Mouse (Mus musculus) CH12.LX (cell line): ENCODE measurements at regions not wholly inside any gene's neighbourhood (a gene's known extent, or its start where the extent isn't known, plus 50 kb on each side); places are given as distances from the start of the nearest gene placed in this dataset.

ENCODE experiments used
- CHD1 ChIP-seq: IDR thresholded peaks from 2 replicates; pipeline ENCODE4 v1.6.1; 2012; ENCODE audit warnings: low read depth, low read length, improper control_type of control experiment, inconsistent platforms
- CHD2 ChIP-seq: IDR thresholded peaks from 2 replicates; pipeline ENCODE4 v1.6.1; 2011; ENCODE audit warnings: low read length, improper control_type of control experiment
- CTCF ChIP-seq, 2 experiments: IDR thresholded peaks in 1 of 2; conservative IDR thresholded peaks in 1 of 2; 2 replicates each; pipeline ENCODE4 v1.5.1; 2011 to 2012; ENCODE audit warnings: low read depth in 2 of 2, low read length in 2 of 2, improper control_type of control experiment in 1 of 2, inconsistent platforms in 1 of 2, mild to moderate bottlenecking in 1 of 2, moderate library complexity in 1 of 2
- EP300 ChIP-seq: IDR thresholded peaks from 2 replicates; pipeline ENCODE4 v1.6.1; 2011; ENCODE audit warnings: low read length, improper control_type of control experiment
- HCFC1 ChIP-seq: IDR thresholded peaks from 2 replicates; pipeline ENCODE4 v1.6.1; 2012; ENCODE audit warnings: low read depth, mild to moderate bottlenecking, inconsistent platforms, low read length, improper control_type of control experiment
- KAT2A ChIP-seq: IDR thresholded peaks from 2 replicates; pipeline ENCODE4 v1.6.1; 2012; ENCODE audit warnings: low read length, improper control_type of control experiment, inconsistent platforms; ENCODE audit not compliant: insufficient replicate concordance
- MAFK ChIP-seq: IDR thresholded peaks from 2 replicates; pipeline ENCODE4 v1.6.1; 2011; ENCODE audit warnings: low read length, improper control_type of control experiment; ENCODE audit not compliant: insufficient replicate concordance
- MAZ ChIP-seq: IDR thresholded peaks from 2 replicates; pipeline ENCODE4 v1.6.1; 2012; ENCODE audit warnings: low read depth, mild to moderate bottlenecking, inconsistent platforms, low read length, improper control_type of control experiment, moderate library complexity
- MEF2A ChIP-seq: IDR thresholded peaks from 2 replicates; pipeline ENCODE4 v1.6.1; 2014; ENCODE audit warnings: low read depth, mild to moderate bottlenecking, inconsistent platforms, low read length, improper control_type of control experiment, borderline replicate concordance
- NRF1 ChIP-seq: IDR thresholded peaks from 2 replicates; pipeline ENCODE4 v1.6.1; 2014; ENCODE audit warnings: low read depth, mild to moderate bottlenecking, inconsistent platforms, low read length, improper control_type of control experiment, moderate library complexity
- POLR2A ChIP-seq: IDR thresholded peaks from 2 replicates; pipeline ENCODE4 v1.6.1; 2011; ENCODE audit warnings: low read depth, mild to moderate bottlenecking, improper control_type of control experiment, low read length
- TBP ChIP-seq: conservative IDR thresholded peaks from 2 replicates; pipeline ENCODE4 v1.6.1; 2011; ENCODE audit warnings: low read depth, low read length, improper control_type of control experiment
- USF1 ChIP-seq: IDR thresholded peaks from 2 replicates; pipeline ENCODE4 v1.6.1; 2014; ENCODE audit warnings: low read depth, mild to moderate bottlenecking, inconsistent platforms, low read length, improper control_type of control experiment
- ZMIZ1 ChIP-seq: IDR thresholded peaks from 2 replicates; pipeline ENCODE4 v1.6.1; 2012; ENCODE audit warnings: low read depth, mild to moderate bottlenecking, inconsistent platforms, low read length, improper control_type of control experiment

GRCm38 (mm10) chr4:45640713-45641112 lies 108.4 kb upstream of the Shb start:
- no peak for TF ChIP-seq CHD1
- TF ChIP-seq CTCF (conservative IDR thresholded peaks at IDR 0.05 in 1 of 2, IDR thresholded peaks at IDR 0.05 in 1 of 2; ENCODE audit: low read depth in 2 of 2, low read length in 2 of 2) = no peak
- TF ChIP-seq KAT2A = no peak
- TF ChIP-seq CHD2 = no peak
- TF ChIP-seq NRF1 = no peak
- no peak for TF ChIP-seq MAFK
- TF ChIP-seq HCFC1 = no peak
- no peak for TF ChIP-seq MAZ
- no peak for TF ChIP-seq MEF2A
- TF ChIP-seq USF1 = no peak
- no peak for TF ChIP-seq EP300
- no peak for TF ChIP-seq POLR2A
- no peak for TF ChIP-seq ZMIZ1
- TF ChIP-seq TBP = no peak
